Mouse (Mus musculus) neural tube, embryonic 11.5 days (tissue): ENCODE measurements around the gene Snapc3. TPM values are rescaled to one million over a fixed set of nuclear protein-coding genes. Genes with fewer than 3 reads are reported as not detected.
"Not testable (repeated sequence)": the region's sequence is repeated elsewhere in the genome, so short reads cannot be mapped to it uniquely, and the experiment has no call there.

Experiments
- ATAC-seq: fragments of 200-750 bp; cut with Nextera tagmentation; 2 replicates; pipeline ENCODE4 v1.8.0; 2017; ENCODE audit warnings: moderate number of reproducible peaks, mild to moderate bottlenecking, moderate TSS enrichment, moderate library complexity; ENCODE audit not compliant: insufficient read depth, low FRiP score, low TSS enrichment
- DNase-seq: peaks from one replicate; pipeline ENCODE4 v3.0.0-alpha.2; 2015; ENCODE audit warnings: low spot score
- H3K27ac ChIP-seq: fragments of 300-500 bp; sonication (generic); 2 replicates; pipeline ENCODE4 v1.5.1; 2014; ENCODE audit warnings: low read depth, mild to moderate bottlenecking, low read length
- H3K27me3 ChIP-seq: fragments of 300-500 bp; sonication (generic); 2 replicates; pipeline ENCODE4 v1.6.1; 2014; ENCODE audit warnings: mild to moderate bottlenecking, low read length, mixed read lengths; ENCODE audit not compliant: control insufficient read depth, insufficient read depth
- H3K36me3 ChIP-seq: fragments of 300-500 bp; sonication (generic); 2 replicates; pipeline ENCODE4 v1.6.1; 2014; ENCODE audit warnings: mild to moderate bottlenecking, low read length, moderate library complexity, mixed read lengths; ENCODE audit not compliant: control insufficient read depth, insufficient read depth
- H3K4me1 ChIP-seq: fragments of 300-500 bp; sonication (generic); 2 replicates; pipeline ENCODE4 v1.6.1; 2014; ENCODE audit warnings: low read length, mixed read lengths; ENCODE audit not compliant: control insufficient read depth, insufficient read depth
- H3K4me2 ChIP-seq: fragments of 300-500 bp; sonication (generic); 2 replicates; pipeline ENCODE4 v1.6.1; 2014; ENCODE audit warnings: low read depth, mild to moderate bottlenecking, moderate library complexity
- H3K4me3 ChIP-seq: fragments of 300-500 bp; sonication (generic); 2 replicates; pipeline ENCODE4 v1.5.1; 2014; ENCODE audit warnings: low read depth, low read length
- H3K9ac ChIP-seq: fragments of 300-500 bp; sonication (generic); 2 replicates; pipeline ENCODE4 v1.6.1; 2014; ENCODE audit warnings: mild to moderate bottlenecking, low read length
- H3K9me3 ChIP-seq: fragments of 300-500 bp; sonication (generic); 2 replicates; pipeline ENCODE4 v1.6.1; 2016; ENCODE audit warnings: low read length; ENCODE audit not compliant: control insufficient read depth
- WGBS: fragments of 180-500 bp; shearing (Covaris S2); extraction: QIAGEN DNeasy Blood & Tissue Kit; methylation state at CpG from one replicate; pipeline ENCODE4 v1.1.7; 2014; 5-methylcytosine and 5-hydroxymethylcytosine counted together
- polyA plus RNA-seq: library from polyadenylated mRNA; unstranded; fragments of >200 nt; fragmentation: Nextera tagmentation; extraction: Ambion mirVana; gene quantifications from 2 replicates; pipeline ENCODE4 v1.2.1, GENCODE M21; 2014

The Snapc3 gene
- polyA plus RNA-seq, 1 experiment from 2014 or later = 77.8 TPM

DNA sequence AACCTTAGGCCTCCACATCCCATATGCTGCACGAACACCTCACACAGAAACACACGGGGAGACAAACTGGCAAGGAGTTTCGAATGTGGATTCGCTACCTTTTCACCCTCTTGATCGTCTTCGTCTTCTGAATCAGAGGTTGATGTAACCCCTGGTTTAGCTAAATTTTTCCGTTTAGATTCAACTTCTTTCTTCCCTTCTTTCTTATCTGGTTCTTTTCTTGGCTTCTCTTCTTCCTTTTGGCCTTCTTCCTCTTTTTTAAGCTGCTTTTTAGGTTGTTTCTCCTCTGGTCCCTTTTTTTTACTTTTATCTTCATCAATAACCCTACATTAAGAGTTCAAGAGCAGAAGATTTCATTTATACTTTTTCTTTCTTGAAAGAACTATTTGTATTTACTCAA, 47.3 kb downstream of the Snapc3 start:
- Histone ChIP-seq H3K4me1 (no peaks in the 10 kb centered on the region), H3K27ac (no peak overlapping the region), H3K9ac (no peak overlapping the region), H3K4me3 (no peak overlapping the region), H3K27me3 (no peaks in the 10 kb centered on the region), H3K9me3 (no peaks in the 10 kb centered on the region), H3K36me3 (peaks cover 6% of the 10 kb centered on the region), H3K4me2 (no peak overlapping the region)
- ATAC-seq (no peak), DNase-seq (no peak)
- 93% methylated on average over 7 of the region's 7 CpGs for WGBS

- Histone ChIP-seq H3K9me3 (no peaks in the 10 kb centered on the region), H3K9ac (no peak overlapping the region), H3K36me3 (peaks cover 9% of the 10 kb centered on the region), H3K4me1 (no peaks in the 10 kb centered on the region), H3K27me3 (no peaks in the 10 kb centered on the region), H3K4me3 (no peak overlapping the region), H3K4me2 (no peak overlapping the region), H3K27ac (no peak overlapping the region)
- WGBS = 89% methylated on average over 7 of the region's 7 CpGs
- no peak for DNase-seq
- no peak for ATAC-seq
Observed at GRCm38 (mm10) chr4:83467615-83468014, 50.1 kb downstream of the Snapc3 start.

DNA sequence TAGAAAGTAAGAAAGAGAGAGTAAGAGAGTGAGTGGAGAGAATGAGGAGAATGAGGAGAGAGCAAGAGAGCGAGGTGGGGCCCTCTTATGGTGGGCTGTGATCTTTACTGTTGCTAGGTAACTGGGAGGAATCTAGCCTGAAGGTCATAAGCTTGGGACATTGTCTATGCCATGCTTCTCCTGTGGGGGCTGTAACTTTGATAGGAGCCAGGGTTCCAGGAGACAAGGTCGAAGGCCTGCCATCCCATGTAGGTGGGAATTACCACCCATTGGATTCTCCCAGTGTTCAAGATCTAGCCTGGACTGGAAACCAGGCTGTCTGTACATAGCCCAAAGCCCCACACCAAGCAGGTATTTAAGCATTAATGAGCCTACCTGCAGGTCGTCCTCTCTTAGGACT, 50.7 kb downstream of the Snapc3 start:
- H3K4me3 ChIP-seq = no peak overlapping the region
- no peaks in the 10 kb centered on the region for H3K9me3 ChIP-seq
- no peaks in the 10 kb centered on the region for H3K27me3 ChIP-seq
- no peak overlapping the region for H3K4me2 ChIP-seq
- H3K27ac ChIP-seq = no peak overlapping the region
- no peaks in the 10 kb centered on the region for H3K4me1 ChIP-seq
- ATAC-seq = no peak
- peaks cover 11% of the 10 kb centered on the region for H3K36me3 ChIP-seq
- no peak overlapping the region for H3K9ac ChIP-seq
- 70% methylated on average over 3 of the region's 3 CpGs for WGBS
- no peak for DNase-seq

DNA sequence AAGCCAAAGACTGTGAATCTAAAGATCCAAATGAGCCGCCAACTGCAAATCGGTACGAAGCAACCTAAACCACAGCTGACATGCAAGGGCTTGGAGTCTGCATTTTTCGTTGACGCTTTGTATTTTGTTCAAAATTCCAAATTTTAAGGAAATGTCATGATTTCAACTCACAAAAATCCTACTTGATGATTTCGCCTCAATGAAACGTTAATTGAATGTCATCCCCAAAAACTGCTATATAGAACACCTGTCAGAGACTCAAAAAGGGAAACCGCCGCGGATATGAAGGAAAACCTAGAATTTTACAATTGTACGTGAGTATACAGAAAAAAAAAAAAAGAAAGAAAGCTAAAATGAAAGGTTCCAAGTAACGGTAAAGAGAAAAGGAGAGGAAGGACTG, 67.7 kb downstream of the Snapc3 start:
- Histone ChIP-seq H3K9me3 (no peaks in the 10 kb centered on the region), H3K4me2 (peak overlapping the region; percentile 65), H3K4me1 (peaks cover 14% of the 10 kb centered on the region; the same call in 1 of the 2 replicates), H3K4me3 (peak overlapping the region; percentile 96), H3K9ac (peak overlapping the region; percentile 97), H3K27me3 (no peaks in the 10 kb centered on the region), H3K27ac (no peak overlapping the region), H3K36me3 (peaks cover 5% of the 10 kb centered on the region; the same call in 1 of the 2 replicates)
- DNase-seq (no peak), ATAC-seq (no peak)
- 25% methylated on average over 12 of the region's 12 CpGs for WGBS

DNA sequence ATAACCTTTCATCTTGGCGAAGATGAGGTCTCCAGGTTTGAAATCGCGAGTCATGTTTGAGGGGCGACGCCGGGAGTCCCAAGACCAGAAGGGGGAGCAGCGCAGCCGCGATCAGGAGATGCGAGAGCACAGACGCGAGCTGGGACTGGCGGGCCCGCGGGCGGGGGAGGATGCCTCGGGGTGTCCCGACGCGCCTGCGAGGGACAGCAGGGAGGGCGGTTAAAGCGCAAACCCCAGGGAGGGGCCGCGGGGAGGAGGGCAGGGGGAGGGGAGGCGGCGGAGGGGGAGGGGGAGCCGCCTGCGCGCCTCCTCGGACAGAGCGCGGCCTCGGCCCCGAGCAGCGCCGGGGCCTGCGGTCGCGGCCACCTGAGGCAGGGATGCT, 68.2 kb downstream of the Snapc3 start:
- H3K36me3 ChIP-seq = peaks cover 5% of the 10 kb centered on the region; the same call in 1 of the 2 replicates
- peak overlapping the region; percentile 97 for H3K9ac ChIP-seq
- ATAC-seq (peak; percentile 79), DNase-seq (peak; percentile 94)
- H3K9me3 ChIP-seq = no peaks in the 10 kb centered on the region
- H3K4me1 ChIP-seq = peaks cover 14% of the 10 kb centered on the region; the same call in 1 of the 2 replicates
- H3K4me2 ChIP-seq = peak overlapping the region; percentile 65
- WGBS = 0% methylated on average over 27 of the region's 40 CpGs
- peak overlapping the region; percentile 98 for H3K27ac ChIP-seq
- no peaks in the 10 kb centered on the region for H3K27me3 ChIP-seq
- peak overlapping the region; percentile 96 for H3K4me3 ChIP-seq

DNA sequence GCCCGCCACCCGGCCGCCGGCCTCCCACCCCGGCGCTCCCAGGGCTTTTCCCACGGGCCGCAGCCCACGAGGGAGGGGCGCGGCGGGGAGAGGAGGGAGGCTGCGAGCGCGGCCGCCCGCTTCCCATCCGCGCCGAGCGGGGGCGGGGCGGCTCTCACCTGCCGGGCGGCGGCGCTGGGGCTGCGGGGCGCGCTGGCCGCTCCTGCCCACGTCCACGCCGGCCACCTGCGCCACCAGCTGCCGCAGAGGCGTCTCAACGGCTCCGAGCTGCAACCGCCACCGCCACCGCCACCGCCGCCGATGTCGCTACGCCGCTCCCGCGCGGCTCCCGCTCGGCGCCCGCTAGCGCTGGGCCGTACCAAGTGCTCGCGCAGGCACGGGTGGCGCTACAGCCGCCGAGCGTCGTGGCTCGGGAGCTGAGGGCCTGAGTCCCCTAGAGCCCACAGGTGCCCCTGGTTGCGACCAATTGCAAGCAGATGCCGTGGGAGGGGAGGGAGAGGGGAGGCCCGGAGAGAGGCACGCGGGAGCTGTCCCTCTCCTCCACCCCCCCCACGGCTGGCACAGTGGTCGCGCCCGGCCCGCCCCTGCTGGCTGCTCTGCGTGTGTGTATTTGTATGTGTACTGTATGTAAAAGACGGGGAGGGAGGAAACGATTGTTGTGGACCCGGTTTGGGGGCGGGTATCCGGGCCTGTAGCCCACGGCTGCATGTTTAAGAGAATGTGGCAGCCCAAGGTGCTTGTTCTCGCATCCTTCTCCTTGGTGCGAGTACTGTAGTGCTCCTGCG, 68.8 kb downstream of the Snapc3 start, which contains the start of gene Psip1:
Gene Psip1 (minus strand): TSS at position 343 of the 785 bp plus-strand sequence.
- ATAC-seq (peak; percentile 95), DNase-seq (peak; percentile 92)
- H3K4me1 ChIP-seq = peaks cover 14% of the 10 kb centered on the region; the same call in 1 of the 2 replicates

DNA sequence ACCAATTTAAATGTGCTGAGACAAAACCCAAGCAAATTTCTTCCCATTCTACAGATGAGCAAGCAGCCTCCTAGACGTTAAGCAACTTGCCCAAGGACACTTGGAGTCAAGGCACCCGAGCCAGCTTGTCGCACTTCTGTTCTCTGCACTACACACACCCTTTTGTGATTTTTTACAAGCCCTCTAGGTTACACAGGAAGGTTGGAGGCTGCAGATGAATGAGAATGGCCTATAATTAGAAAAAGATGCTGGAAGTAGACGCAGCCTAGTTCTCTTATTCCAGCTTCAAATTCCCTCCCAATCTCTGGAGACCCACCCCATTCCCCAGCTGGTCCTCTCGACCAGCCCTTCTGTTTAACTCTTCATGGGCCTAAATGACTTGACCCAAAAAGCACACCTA, 71.6 kb downstream of the Snapc3 start:
- no peaks in the 10 kb centered on the region for H3K9me3 ChIP-seq
- no peak for ATAC-seq
- WGBS = 27% methylated on average over 5 of the region's 5 CpGs
- no peak overlapping the region for H3K4me2 ChIP-seq
- no peaks in the 10 kb centered on the region for H3K27me3 ChIP-seq
- no peaks in the 10 kb centered on the region for H3K36me3 ChIP-seq
- DNase-seq = no peak
- no peak overlapping the region for H3K27ac ChIP-seq
- H3K4me1 ChIP-seq = peaks cover 13% of the 10 kb centered on the region; the same call in 1 of the 2 replicates
- H3K9ac ChIP-seq = no peak overlapping the region
- H3K4me3 ChIP-seq = no peak overlapping the region

More for the DNA sequence above, 68.8 kb downstream of the Snapc3 start, which contains the start of gene Psip1:
- H3K27ac ChIP-seq = peak within 1 kb of the TSS; percentile 98
- H3K27me3 ChIP-seq = no peaks in the 10 kb centered on the region
- no peaks in the 10 kb centered on the region for H3K9me3 ChIP-seq
- H3K4me3 ChIP-seq = peak within 1 kb of the TSS; percentile 96
- peaks cover 3% of the 10 kb centered on the region; the same call in 1 of the 2 replicates for H3K36me3 ChIP-seq
- 0% methylated on average over 58 of the region's 86 CpGs for WGBS
- peak within 1 kb of the TSS; percentile 97 for H3K9ac ChIP-seq
- peak within 1 kb of the TSS; percentile 65 for H3K4me2 ChIP-seq

DNA sequence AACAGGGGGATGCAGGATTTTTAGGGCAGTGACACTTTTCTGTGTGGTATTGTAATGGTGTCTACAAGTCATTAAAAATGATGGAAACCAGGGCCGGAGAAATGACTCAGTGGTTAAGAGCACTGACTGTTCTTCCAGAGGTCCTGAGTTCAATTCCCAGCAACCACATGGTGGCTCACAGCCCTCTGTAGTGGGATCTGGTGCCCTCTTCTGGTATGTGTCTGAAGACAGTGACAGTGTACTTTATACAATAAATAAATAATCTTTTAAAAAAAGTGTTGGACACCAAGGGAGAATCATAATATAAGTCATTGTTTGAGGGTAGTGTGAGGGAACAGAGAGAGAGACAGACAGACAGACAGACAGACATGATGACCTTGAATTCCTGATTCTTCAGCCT, 75.6 kb downstream of the Snapc3 start:
- no peak overlapping the region for H3K9ac ChIP-seq
- H3K27me3 ChIP-seq = no peaks in the 10 kb centered on the region
- no peaks in the 10 kb centered on the region for H3K9me3 ChIP-seq
- ATAC-seq (no peak), DNase-seq (no peak)
- 97% methylated on average over 1 of the region's 1 CpGs for WGBS
- H3K27ac ChIP-seq = no peak overlapping the region
- no peaks in the 10 kb centered on the region for H3K4me1 ChIP-seq
- no peaks in the 10 kb centered on the region for H3K36me3 ChIP-seq
- H3K4me2 ChIP-seq = no peak overlapping the region
- no peak overlapping the region for H3K4me3 ChIP-seq

DNA sequence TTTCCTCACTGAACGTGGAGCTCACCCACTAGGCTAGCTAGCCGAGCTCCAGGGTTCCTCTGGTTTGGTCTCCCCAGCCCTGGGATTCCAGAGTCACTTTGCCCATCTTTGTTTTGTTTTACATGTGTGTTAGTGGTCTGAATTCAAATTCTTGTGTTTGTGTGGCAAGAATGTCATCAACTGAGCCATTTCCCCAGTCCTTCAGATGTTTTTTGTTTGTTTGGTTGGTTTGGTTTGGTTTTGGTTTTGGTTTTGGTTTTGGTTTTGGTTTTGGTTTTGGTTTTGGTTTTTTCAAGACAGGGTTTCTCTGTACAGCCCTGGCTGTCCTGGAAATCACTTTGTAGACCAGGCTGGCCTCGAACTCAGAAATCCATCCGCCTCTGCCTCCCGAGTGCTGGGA, 79.5 kb downstream of the Snapc3 start:
- not testable (repeated sequence) for H3K27ac ChIP-seq, H3K9ac ChIP-seq, H3K4me3 ChIP-seq, H3K9me3 ChIP-seq, H3K36me3 ChIP-seq, H3K4me1 ChIP-seq, H3K4me2 ChIP-seq, DNase-seq, H3K27me3 ChIP-seq, ATAC-seq
- 95% methylated on average over 5 of the region's 5 CpGs for WGBS
